Mouse (Mus musculus): ENCODE measurements around the gene Ankrd40.

Gene Ankrd40

DNA sequence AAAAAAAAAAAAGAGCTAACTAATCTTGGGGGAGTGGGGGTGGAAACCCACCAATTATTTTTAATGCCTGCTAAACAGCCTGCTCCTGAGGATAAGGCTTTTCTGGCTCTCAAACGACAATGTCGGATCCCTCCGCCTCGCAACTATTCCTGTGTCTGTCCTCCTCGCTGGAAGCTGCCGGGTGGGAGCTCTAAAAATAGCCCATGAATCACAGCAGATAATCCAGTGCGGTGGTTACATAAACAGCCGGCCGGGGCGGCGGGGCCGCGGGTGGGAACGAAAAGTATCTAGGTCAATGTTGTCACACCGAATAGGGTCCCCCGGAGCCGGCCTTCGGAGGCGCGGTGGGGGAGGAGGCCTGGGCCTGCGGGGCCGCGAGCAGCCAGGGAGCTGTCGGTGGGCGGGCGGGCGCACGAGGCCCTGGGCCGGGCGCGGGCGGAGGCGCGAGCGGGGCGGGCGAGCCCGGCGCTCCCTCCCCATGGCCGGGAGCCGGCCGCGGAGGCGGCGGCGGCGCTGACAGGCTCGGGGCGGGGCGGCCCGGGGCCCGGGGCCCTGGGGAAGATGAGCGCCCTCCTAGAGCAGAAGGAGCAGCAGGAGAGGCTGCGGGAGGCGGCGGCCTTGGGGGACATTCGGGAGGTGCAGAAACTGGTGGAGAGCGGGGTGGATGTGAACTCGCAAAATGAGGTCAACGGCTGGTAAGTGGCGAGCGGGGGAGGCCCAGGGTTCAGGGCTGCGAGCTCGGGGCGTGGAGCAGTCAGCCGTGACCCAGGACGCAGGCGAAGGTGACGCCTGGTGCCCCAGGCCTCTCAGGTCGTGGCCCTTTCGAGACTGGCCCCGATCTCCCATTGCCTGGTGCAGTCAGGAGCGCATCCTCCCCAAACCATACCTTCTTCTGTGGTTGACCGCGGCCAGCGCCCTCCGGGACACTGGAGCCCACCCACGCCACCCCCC lies at the start of gene Ankrd40:
Gene Ankrd40, plus strand, starts transcription at position 309 of the 951 bp plus-strand sequence.
- DNase-seq (ENCODE audit: low read depth), result peak; percentile 77

GRCm38 (mm10) chr11:94281199-94282181 lies 46.3 kb upstream of the Ankrd40 start, which contains the start of gene Gm21885:
TSS of gene Gm21885 (plus strand) at chr11:94281873.
- DNase-seq (ENCODE audit: low read depth), result no peak

DNA sequence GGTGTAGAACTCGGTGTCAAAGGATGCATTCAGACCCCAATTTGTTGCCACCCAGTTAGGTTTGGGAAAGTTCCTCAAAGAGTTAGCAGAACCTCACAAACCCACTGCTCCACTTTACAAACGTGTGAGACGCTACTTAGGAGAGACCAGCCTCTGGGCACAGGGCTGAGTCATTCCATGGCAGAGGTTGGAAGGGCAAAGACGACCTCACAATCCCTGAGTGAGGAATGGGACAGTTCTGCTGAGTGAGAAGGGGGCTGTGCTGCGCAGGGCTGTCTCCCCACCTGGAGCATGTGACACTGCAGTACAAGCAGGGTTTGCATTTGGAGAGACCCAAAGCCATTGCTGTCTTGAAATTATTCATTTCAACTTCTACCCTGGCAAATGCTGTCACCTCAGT lies 45.5 kb upstream of the Ankrd40 start:
- DNase-seq (ENCODE audit: low read depth), result no peak

DNA sequence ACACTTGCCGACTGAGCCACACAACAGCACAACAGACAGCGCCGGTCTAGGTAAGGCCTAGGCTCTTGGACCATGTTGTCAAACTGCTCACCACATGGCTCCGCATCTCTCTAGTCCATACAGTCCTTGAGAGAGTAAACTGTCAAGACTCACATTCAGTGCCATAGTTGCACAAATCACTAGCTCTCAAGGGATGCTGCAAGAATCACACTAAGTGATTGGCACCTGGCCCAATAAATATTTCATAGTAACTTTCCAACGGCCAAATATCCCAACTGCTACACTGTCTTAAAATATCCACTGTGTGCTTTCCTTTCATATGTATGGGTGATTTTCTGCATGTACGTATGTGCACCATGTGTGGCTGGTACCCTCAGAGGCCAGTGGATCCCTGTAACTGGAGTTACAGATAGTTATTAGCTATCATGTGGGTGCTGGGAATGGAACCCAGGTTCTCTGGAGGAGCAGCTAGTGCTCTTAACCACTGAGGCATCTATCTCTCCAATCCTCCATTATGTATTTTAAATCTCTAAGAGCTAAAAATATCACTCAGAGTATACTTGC lies 44.2 kb upstream of the Ankrd40 start:
- no peak for DNase-seq (ENCODE audit: low read depth)

- no peak for DNase-seq (ENCODE audit: low read depth)
Measured at GRCm38 (mm10) chr11:94285886-94286574, 41.8 kb upstream of the Ankrd40 start.

GRCm38 (mm10) chr11:94287105-94287504 lies 40.7 kb upstream of the Ankrd40 start:
- DNase-seq (ENCODE audit: low read depth), result no peak

DNA sequence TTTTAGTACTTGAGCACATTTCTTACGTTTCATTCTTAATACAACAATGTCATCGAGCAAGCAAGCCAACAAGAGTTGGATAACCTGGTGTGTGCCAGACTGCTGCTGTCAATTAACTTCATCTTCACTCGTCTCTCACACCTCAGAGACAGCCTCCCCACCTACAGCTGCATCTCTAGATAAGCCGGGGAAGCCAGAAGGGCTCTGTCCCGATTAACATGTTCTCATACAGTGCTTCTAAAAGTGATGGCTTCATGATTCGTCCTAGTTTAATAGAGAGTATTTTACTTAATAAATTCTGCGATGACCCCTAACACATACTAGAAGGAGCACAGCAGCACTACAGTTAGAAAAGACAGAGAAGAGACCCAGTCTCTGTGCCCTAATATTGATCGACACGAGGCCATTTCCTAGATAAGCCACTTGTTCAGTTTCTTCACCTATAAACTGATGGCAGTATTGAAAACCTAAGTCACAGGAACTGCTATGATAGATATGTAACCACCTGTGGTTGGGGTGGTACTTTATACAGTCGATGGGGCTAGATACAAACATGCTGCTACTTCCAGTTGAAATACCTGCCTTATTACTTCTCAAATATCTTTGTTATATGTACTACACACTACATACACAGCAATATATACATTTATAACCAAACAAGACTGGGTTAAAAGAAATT lies 37.6 kb upstream of the Ankrd40 start:
- DNase-seq (ENCODE audit: low read depth), result no peak

DNA sequence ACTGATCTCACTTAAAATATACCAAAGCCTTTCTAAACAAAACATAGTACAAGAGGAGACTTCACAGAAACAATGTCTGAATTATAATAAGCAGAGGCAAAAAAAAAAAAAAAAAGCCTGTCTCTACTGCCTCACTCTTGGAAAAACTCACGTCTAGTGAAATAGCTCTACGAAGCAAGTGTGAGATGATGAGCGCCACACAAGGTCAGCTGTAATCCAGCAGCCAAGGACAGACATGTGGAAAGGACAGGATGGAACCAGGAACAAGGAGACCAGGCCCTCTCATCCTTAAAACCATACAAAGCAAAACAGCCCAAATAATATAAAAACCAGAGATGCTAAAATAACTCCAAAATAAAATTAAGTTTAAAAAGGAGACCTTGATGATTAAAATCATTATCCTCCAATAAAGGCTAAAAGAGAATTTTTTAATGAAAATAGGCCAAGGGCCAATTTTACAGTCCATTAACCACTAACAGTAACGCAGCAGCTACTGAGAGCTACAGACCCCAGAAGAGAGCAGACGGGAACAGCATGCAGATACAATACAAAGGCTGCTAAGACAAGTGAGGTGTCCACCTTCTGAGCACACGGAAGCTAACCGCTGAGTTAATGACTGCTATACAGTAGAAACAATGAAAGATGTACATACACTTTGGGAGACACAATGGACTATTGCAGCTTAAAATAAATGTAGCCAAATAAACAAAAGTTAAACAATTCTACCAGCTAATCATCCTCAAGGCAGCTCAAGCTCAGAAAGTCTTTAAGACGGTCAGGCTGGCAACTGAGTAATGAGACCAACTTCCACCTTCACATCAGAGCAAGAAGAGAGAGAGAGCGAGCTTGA lies 32.6 kb upstream of the Ankrd40 start:
- DNase-seq (ENCODE audit: low read depth), result no peak

GRCm38 (mm10) chr11:94312733-94313132 lies 15.1 kb upstream of the Ankrd40 start:
- DNase-seq (ENCODE audit: low read depth), result no peak

DNA sequence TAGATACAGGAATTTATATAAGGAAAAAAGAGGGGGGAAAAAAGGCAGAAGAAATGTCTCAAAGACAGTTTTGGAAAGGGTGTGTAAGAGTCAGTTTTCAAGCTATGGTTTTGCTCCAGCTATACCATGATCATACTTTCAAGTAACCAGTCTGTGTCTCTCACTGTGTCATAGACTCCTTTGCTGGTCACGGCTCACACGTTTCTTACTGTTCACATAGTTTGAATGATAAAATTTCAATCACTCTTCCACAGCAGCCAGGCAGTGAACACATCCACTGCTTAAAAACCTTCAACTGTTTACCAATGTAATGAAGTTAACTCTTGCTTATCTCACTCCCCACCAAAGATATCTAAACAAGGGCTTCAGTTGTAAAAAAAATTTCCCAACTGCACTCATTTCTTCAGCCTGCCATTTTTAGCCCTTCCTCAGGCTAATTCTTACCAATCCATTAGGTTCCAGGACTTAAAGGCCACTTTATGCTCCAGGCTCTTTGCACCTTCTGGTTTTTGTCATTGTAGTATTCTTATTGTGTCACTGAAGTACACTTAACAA lies 13.6 kb upstream of the Ankrd40 start:
- DNase-seq (ENCODE audit: low read depth), result no peak

GRCm38 (mm10) chr11:94315308-94315707 lies 12.5 kb upstream of the Ankrd40 start:
- DNase-seq (ENCODE audit: low read depth), result no peak

DNA sequence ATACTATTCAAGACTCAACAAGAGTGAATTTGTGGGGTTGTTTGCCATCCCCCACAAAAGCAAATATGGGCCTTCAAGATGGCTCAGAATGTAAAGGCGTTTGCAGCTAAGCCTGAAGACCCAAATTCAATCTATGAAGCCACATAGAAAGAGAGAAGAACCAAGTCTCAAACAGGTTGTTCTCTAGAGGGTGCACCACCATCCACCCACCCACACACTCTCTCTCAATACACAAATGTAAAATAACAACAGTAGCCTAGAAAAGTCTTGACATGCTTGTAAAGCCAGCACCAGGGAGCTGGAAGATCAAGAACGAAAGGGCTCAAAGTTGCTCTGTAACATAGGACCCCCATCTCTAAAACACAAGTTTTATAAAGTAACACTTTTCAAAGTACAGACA lies 11.3 kb upstream of the Ankrd40 start:
- no peak for DNase-seq (ENCODE audit: low read depth)

DNA sequence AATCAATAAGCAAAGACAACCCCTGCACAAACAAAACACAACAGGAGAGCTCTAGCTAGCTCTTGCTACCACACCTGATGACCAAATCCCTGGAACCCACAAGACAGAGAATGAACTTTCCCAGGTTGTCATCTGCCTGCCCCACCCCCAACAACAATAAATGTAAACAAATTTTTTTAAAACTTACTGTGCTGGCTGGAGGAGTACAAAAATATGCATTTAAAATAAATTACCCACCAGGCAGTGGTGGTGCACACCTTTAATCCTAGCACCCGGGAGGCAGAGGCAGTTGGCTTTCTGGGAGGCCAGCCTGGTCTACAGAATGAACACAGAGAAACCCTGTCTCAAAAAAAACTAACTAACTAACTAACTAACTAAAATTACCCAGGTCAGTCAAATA lies 10.8 kb upstream of the Ankrd40 start:
- no peak for DNase-seq (ENCODE audit: low read depth)

DNA sequence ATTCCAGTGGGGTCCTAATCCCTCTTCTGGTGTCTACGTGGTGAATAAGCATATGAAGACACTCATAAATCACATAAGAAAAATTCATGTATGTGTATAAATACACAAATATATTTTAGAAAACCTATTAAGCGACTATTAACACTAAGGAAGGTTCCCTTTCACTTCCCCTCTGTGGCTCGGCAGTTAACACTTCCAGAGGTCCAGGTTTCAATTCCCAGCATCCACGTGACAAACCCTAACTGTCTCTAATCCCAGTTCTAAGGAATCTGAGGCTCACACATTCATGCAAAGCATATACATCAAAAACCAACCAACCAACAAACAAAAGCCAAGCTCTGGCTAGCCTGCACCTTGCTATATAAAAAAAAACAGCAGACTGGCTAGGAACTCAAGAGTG lies 10.3 kb upstream of the Ankrd40 start:
- DNase-seq (ENCODE audit: low read depth), result no peak

- no peak for DNase-seq (ENCODE audit: low read depth)
Measured at GRCm38 (mm10) chr11:94318056-94318455, 9.7 kb upstream of the Ankrd40 start.

GRCm38 (mm10) chr11:94320969-94321930 lies 6.6 kb upstream of the Ankrd40 start:
- DNase-seq (ENCODE audit: low read depth), result no peak

DNA sequence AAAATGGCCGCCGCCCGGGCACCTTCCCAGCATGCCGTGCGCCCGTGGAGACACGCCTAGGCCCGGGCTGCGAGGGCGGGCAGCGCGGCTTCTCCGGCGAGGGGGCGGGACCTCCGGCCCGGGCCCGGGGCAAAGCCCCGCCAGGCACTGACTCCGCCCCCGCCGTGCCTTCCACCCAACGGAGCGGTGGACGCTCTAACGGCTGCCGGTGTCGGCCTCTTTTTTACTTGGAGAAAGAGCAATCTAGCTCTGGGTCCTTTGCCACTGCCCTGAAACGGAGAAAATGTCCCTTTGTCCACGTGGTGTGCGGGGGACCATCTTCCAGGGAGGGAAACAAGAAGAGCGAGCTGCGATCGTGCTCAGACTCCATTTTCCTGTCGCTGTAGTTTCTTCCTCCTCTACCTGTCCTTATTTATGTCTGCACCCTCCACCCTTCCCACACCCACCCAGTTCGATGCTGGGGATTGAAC lies 5.8 kb upstream of the Ankrd40 start, which contains the start of gene Luc7l3:
Gene Luc7l3, minus strand, starts transcription at position 58 of the 470 bp plus-strand sequence.
- peak; percentile 88 for DNase-seq (ENCODE audit: low read depth)

DNA sequence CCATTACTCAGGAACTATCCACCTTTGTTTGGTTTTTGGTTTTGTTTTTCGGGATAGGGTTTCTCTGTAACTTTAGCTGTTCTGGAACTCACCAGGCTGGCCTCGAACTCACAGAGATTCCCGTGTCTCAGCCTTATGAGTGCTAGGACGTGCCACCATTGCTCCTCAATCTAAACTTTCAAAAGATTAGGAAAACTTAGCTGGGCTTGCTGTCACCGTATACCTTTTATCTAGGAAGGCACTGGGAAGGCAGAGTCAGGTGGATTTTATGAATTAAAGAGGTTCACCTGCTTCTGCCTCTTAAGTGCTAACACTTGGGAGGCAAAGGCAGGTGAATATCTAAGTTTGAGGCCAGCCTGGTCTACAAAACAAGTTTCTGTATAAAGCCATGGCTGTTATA lies 5.2 kb upstream of the Ankrd40 start:
- DNase-seq (ENCODE audit: low read depth), result no peak
